Mouse (Mus musculus) liver, embryonic 11.5 days (tissue): ENCODE data around the gene Ago3. TPM values are rescaled to one million over a fixed set of nuclear protein-coding genes. Genes with fewer than 3 reads are reported as not detected.

ENCODE experiments used
- ATAC-seq: fragments of 200-750 bp; cut with Nextera tagmentation; replicated peaks from 2 replicates; pipeline ENCODE4 v1.8.0; 2017; ENCODE audit warnings: moderate number of reproducible peaks, mild to moderate bottlenecking, moderate TSS enrichment, moderate library complexity; ENCODE audit not compliant: low FRiP score
- DNase-seq: peaks from one replicate; pipeline ENCODE4 v3.0.0-alpha.2; 2017; ENCODE audit warnings: low spot score
- H3K27ac ChIP-seq: fragments of 300-500 bp; sonication (generic); 2 replicates; pipeline ENCODE4 v1.5.1; 2014; ENCODE audit warnings: mild to moderate bottlenecking, low read depth, low read length, control low read depth
- H3K27me3 ChIP-seq: fragments of 300-500 bp; sonication (generic); replicated peaks from 2 replicates; pipeline ENCODE4 v1.6.1; 2014; ENCODE audit warnings: low read length, mixed read lengths; ENCODE audit not compliant: control insufficient read depth, insufficient read depth
- H3K36me3 ChIP-seq: fragments of 300-500 bp; sonication (generic); 2 replicates; pipeline ENCODE4 v1.6.1; 2014; ENCODE audit warnings: mild to moderate bottlenecking, low read length, moderate library complexity, mixed read lengths; ENCODE audit not compliant: control insufficient read depth, insufficient read depth
- H3K4me1 ChIP-seq: fragments of 300-500 bp; sonication (generic); replicated peaks from 2 replicates; pipeline ENCODE4 v1.6.1; 2014; ENCODE audit warnings: low read length, mixed read lengths; ENCODE audit not compliant: control insufficient read depth, insufficient read depth
- H3K4me2 ChIP-seq: fragments of 300-500 bp; sonication (generic); 2 replicates; pipeline ENCODE4 v1.6.1; 2014; ENCODE audit warnings: mild to moderate bottlenecking, control low read depth, moderate library complexity
- H3K4me3 ChIP-seq: fragments of 300-500 bp; sonication (generic); 2 replicates; pipeline ENCODE4 v1.5.1; 2014; ENCODE audit warnings: low read depth, low read length, control low read depth
- H3K9ac ChIP-seq: fragments of 300-500 bp; sonication (generic); 2 replicates; pipeline ENCODE4 v1.6.1; 2014; ENCODE audit warnings: low read depth, low read length, control low read depth
- H3K9me3 ChIP-seq: fragments of 300-500 bp; sonication (generic); 2 replicates; pipeline ENCODE4 v1.6.1; 2016; ENCODE audit warnings: low read length, inconsistent platforms, mixed read lengths; ENCODE audit not compliant: control insufficient read depth
- WGBS: fragments of 180-500 bp; shearing (Covaris S2); extraction: QIAGEN DNeasy Blood & Tissue Kit; methylation state at CpG from one replicate; pipeline ENCODE4 v1.1.7; 2014; 5-methylcytosine and 5-hydroxymethylcytosine counted together
- polyA plus RNA-seq: library from polyadenylated mRNA; unstranded; fragments of >200 nt; fragmentation: Nextera tagmentation; extraction: Ambion mirVana; gene quantifications from 2 replicates; pipeline ENCODE4 v1.2.1, GENCODE M21; 2014

Gene Ago3
- polyA plus RNA-seq, 1 experiment from 2014 or later: 15.2 TPM

GRCm38 (mm10) chr4:126300916-126301583 lies 128.3 kb downstream of the Ago3 start:
- no peak for ATAC-seq
- Histone ChIP-seq H3K4me3 (peak overlapping the region; percentile 40), H3K9me3 (no peaks in the 10 kb centered on the region), H3K27me3 (peaks cover 77% of the 10 kb centered on the region), H3K4me2 (peak overlapping the region; percentile 59), H3K4me1 (peaks cover 6% of the 10 kb centered on the region; the same call in 1 of the 2 replicates), H3K36me3 (no peaks in the 10 kb centered on the region), H3K9ac (no peak overlapping the region), H3K27ac (no peak overlapping the region)
- 2% methylated on average over 50 of the region's 50 CpGs for WGBS
- no peak for DNase-seq

- peak overlapping the region; percentile 71 for H3K4me2 ChIP-seq
- peaks cover 6% of the 10 kb centered on the region; the same call in 1 of the 2 replicates for H3K4me1 ChIP-seq
- peaks cover 62% of the 10 kb centered on the region for H3K27me3 ChIP-seq
- H3K4me3 ChIP-seq: peak overlapping the region; percentile 36
- no peaks in the 10 kb centered on the region for H3K9me3 ChIP-seq
- peak overlapping the region; percentile 2; the same call in 1 of the 2 replicates for H3K9ac ChIP-seq
- WGBS: 2% methylated on average over 34 of the region's 34 CpGs
- ATAC-seq (no peak), DNase-seq (peak; percentile 56)
- H3K36me3 ChIP-seq: no peaks in the 10 kb centered on the region
- H3K27ac ChIP-seq: no peak overlapping the region
Observed at GRCm38 (mm10) chr4:126296617-126297101, 132.7 kb downstream of the Ago3 start.

GRCm38 (mm10) chr4:126295937-126296336 lies 133.4 kb downstream of the Ago3 start:
- H3K27me3 ChIP-seq: peaks cover 59% of the 10 kb centered on the region
- H3K9ac ChIP-seq: no peak overlapping the region
- H3K4me2 ChIP-seq: no peak overlapping the region
- no peak for ATAC-seq
- no peaks in the 10 kb centered on the region for H3K36me3 ChIP-seq
- H3K9me3 ChIP-seq: no peaks in the 10 kb centered on the region
- no peak overlapping the region for H3K27ac ChIP-seq
- DNase-seq: no peak
- H3K4me1 ChIP-seq: peaks cover 3% of the 10 kb centered on the region; the same call in 1 of the 2 replicates
- 32% methylated on average over 4 of the region's 4 CpGs for WGBS
- H3K4me3 ChIP-seq: no peak overlapping the region

- no peak overlapping the region for H3K9ac ChIP-seq
- WGBS: 58% methylated on average over 6 of the region's 6 CpGs
- H3K27me3 ChIP-seq: peaks cover 58% of the 10 kb centered on the region
- H3K9me3 ChIP-seq: no peaks in the 10 kb centered on the region
- DNase-seq (no peak), ATAC-seq (no peak)
- H3K4me1 ChIP-seq: peaks cover 2% of the 10 kb centered on the region; the same call in 1 of the 2 replicates
- no peak overlapping the region for H3K4me2 ChIP-seq
- H3K27ac ChIP-seq: no peak overlapping the region
- no peak overlapping the region for H3K4me3 ChIP-seq
- no peaks in the 10 kb centered on the region for H3K36me3 ChIP-seq
Observed at GRCm38 (mm10) chr4:126295152-126295551, 134.2 kb downstream of the Ago3 start.

- Histone ChIP-seq H3K4me3 (no peak overlapping the region), H3K9ac (no peak overlapping the region), H3K4me1 (peaks cover 6% of the 10 kb centered on the region; the same call in 1 of the 2 replicates), H3K36me3 (no peaks in the 10 kb centered on the region), H3K4me2 (no peak overlapping the region), H3K27me3 (peaks cover 59% of the 10 kb centered on the region), H3K9me3 (no peaks in the 10 kb centered on the region), H3K27ac (no peak overlapping the region)
- 27% methylated on average over 13 of the region's 13 CpGs for WGBS
- no peak for DNase-seq
- no peak for ATAC-seq
Observed at GRCm38 (mm10) chr4:126291196-126291595, 138.2 kb downstream of the Ago3 start.

- Histone ChIP-seq H3K36me3 (no peaks in the 10 kb centered on the region), H3K27me3 (peaks cover 59% of the 10 kb centered on the region), H3K4me3 (no peak overlapping the region), H3K27ac (no peak overlapping the region), H3K4me1 (peaks cover 6% of the 10 kb centered on the region; the same call in 1 of the 2 replicates), H3K9me3 (no peaks in the 10 kb centered on the region), H3K9ac (no peak overlapping the region), H3K4me2 (no peak overlapping the region)
- WGBS: 76% methylated on average over 8 of the region's 8 CpGs
- ATAC-seq (no peak), DNase-seq (no peak)
Observed at GRCm38 (mm10) chr4:126290314-126290713, 139.0 kb downstream of the Ago3 start.

- Histone ChIP-seq H3K4me3 (no peak overlapping the region), H3K27ac (no peak overlapping the region), H3K9ac (no peak overlapping the region), H3K36me3 (no peaks in the 10 kb centered on the region), H3K4me2 (0 out of 2 replicates have a peak overlapping the region, but pooled peaks have one; percentile 7), H3K4me1 (peaks cover 6% of the 10 kb centered on the region; the same call in 1 of the 2 replicates), H3K9me3 (no peaks in the 10 kb centered on the region), H3K27me3 (peaks cover 69% of the 10 kb centered on the region)
- WGBS: 32% methylated on average over 17 of the region's 17 CpGs
- DNase-seq (no peak), ATAC-seq (no peak)
Observed at GRCm38 (mm10) chr4:126288085-126288666, 141.2 kb downstream of the Ago3 start.

- Histone ChIP-seq H3K27me3 (peaks cover 69% of the 10 kb centered on the region), H3K9ac (no peak overlapping the region), H3K27ac (no peak overlapping the region), H3K36me3 (no peaks in the 10 kb centered on the region), H3K4me2 (no peak overlapping the region), H3K4me3 (peak overlapping the region; percentile 48; the same call in 1 of the 2 replicates), H3K9me3 (no peaks in the 10 kb centered on the region), H3K4me1 (peaks cover 6% of the 10 kb centered on the region; the same call in 1 of the 2 replicates)
- 35% methylated on average over 11 of the region's 11 CpGs for WGBS
- DNase-seq (no peak), ATAC-seq (no peak)
Observed at GRCm38 (mm10) chr4:126287302-126287995, 141.9 kb downstream of the Ago3 start.
